ENCODE assay signal across 8 mouse cellular contexts in genomic region chr11:79806911-79807466, GRCm38 (mm10).
DNase-seq lines count a peak whose midpoint lies in the region; TF ChIP-seq lines count a peak whose summit lies in the region.
"Had no signal": no experiment of that assay in that cellular context is flagged by ENCODE, and none has a peak within 500 bp of the region (broad histone marks: within the 10 kb centered on the region; RNA-seq: fewer than 3 reads in every experiment).

No protein-coding gene starts in this region.

- TF ChIP-seq POLR2A in lung, adult 2 months (IDR thresholded peaks at IDR 0.05; ENCODE audit: borderline replicate concordance, extremely low read depth, low read depth, low read length): no peak

- WGBS in lung, adult 2 months: 13% methylated on average over 17 of the region's 17 CpGs
- 31% methylated on average over 17 of the region's 17 CpGs for WGBS in embryonic facial prominence, embryonic 10.5 days

- DNase-seq in lung, adult 2 months: no peak
- DNase-seq in lung, postnatal 14 days: no peak
- DNase-seq in embryonic facial prominence, embryonic 10.5 days (ENCODE audit: low spot score): peak; percentile 52
- peak; percentile 55 for DNase-seq in kidney, postnatal 10 days
- peak; percentile 40 to 49 for DNase-seq in natural killer cell, adult 2 months (ENCODE audit: low spot score in 2 of 2)
- DNase-seq in cerebellum, postnatal 4 days (ENCODE audit: low spot score in 2 of 2): no peak
- no peak for DNase-seq in spleen, postnatal 36 days (ENCODE audit: low spot score in 2 of 2)

- H3K36me3 ChIP-seq in embryonic facial prominence, embryonic 10.5 days (replicated peaks): no peaks in the 10 kb centered on the region

- peak overlapping the region; percentile 81 for H3K27ac ChIP-seq in embryonic facial prominence, embryonic 10.5 days (replicated peaks)

- peaks cover 5% of the 10 kb centered on the region for H3K4me1 ChIP-seq in lung, adult 2 months (ENCODE audit: control insufficient read depth, insufficient read depth, low read length)
- H3K4me1 ChIP-seq in embryonic facial prominence, embryonic 10.5 days: peaks cover 43% of the 10 kb centered on the region

- H3K4me3 ChIP-seq in lung, adult 2 months (replicated peaks; ENCODE audit: extremely low read depth, low read depth, low read length): no peak overlapping the region
- no peak overlapping the region for H3K4me3 ChIP-seq in embryonic facial prominence, embryonic 10.5 days
- H3K4me3 ChIP-seq: erythroblast, embryonic 14.5 days had no signal

- peaks cover 8% of the 10 kb centered on the region; the same call in 1 of the 2 replicates for H3K9me3 ChIP-seq in embryonic facial prominence, embryonic 10.5 days

- TF ChIP-seq CTCF in lung, adult 2 months (IDR thresholded peaks at IDR 0.05; ENCODE audit: insufficient read depth, low read length): peak; percentile 25; the same call in 1 of the 2 replicates

- H3K27me3 ChIP-seq in embryonic facial prominence, embryonic 10.5 days (replicated peaks; ENCODE audit: low read depth, poor library complexity, severe bottlenecking): peaks cover 65% of the 10 kb centered on the region

Comparison
In these comparisons a context has a peak if more than half of its experiments do, and no peak if none do; other contexts are left out.
1. DNase-seq: peak in embryonic facial prominence, embryonic 10.5 days (single experiment), kidney, postnatal 10 days (single experiment) and natural killer cell, adult 2 months (2 of 2); none in lung, adult 2 months (single experiment), lung, postnatal 14 days (single experiment), cerebellum, postnatal 4 days (0 of 2) and spleen, postnatal 36 days (0 of 2).